Mouse (Mus musculus) lung, postnatal 0 days (tissue): ENCODE results near the gene Fer1l4.

Experiments used
- CTCF ChIP-seq: IDR thresholded peaks from 2 replicates; pipeline ENCODE4 v1.5.1; 2016; ENCODE audit warnings: antibody characterized with exemption, mild to moderate bottlenecking
- EP300 ChIP-seq: IDR thresholded peaks from 2 replicates; pipeline ENCODE4 v1.6.1; 2016; ENCODE audit warnings: antibody characterized with exemption, mild to moderate bottlenecking, control low read depth

DNA sequence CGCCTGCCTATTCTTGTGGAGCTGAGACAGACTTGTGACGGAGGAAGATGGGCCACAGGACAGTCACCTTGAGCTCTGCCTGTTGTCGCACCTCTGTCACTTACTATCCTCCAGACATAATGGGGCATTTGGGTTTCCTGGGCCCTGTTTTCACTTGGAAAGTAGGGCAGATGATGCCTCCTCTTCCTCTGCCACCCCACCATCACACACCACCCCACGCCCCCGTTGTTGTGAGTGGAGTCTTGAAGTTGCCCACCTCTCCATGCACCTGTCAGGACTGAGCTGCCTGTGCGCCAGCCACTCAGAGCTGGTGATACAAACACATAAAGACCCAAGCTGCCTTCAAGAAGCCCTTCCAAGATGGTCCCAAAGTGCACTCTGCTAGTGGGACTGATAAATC, 65.6 kb downstream of the Fer1l4 start:
- TF ChIP-seq CTCF (no peak), EP300 (no peak)
